Comparison of ENCODE assay signal across 8 mouse cellular contexts in genomic region chr15:99333676-99334065, GRCm38 (mm10). TPM values are rescaled to one million over a fixed set of nuclear protein-coding genes. Genes with fewer than 3 reads are reported as not detected.
DNase-seq lines count a peak whose midpoint lies in the region; ATAC-seq and TF ChIP-seq lines count a peak whose summit lies in the region.

No protein-coding gene starts in this region.

- peaks cover 43% of the 10 kb centered on the region for H3K4me1 ChIP-seq in embryonic facial prominence, embryonic 12.5 days
- peaks cover 42% of the 10 kb centered on the region for H3K4me1 ChIP-seq in limb, embryonic 14.5 days (ENCODE audit: control insufficient read depth, insufficient read depth, low read length)

- H3K9me3 ChIP-seq in embryonic facial prominence, embryonic 12.5 days = no peaks in the 10 kb centered on the region
- no peaks in the 10 kb centered on the region for H3K9me3 ChIP-seq in limb, embryonic 14.5 days (ENCODE audit: control insufficient read depth, low read length)

- no peak overlapping the region for H3K9ac ChIP-seq in embryonic facial prominence, embryonic 12.5 days
- peak overlapping the region; percentile 3 for H3K9ac ChIP-seq in limb, embryonic 14.5 days (ENCODE audit: low read depth, low read length, severe bottlenecking)

- 67% methylated on average over 3 of the region's 3 CpGs for WGBS in embryonic facial prominence, embryonic 12.5 days
- 66% methylated on average over 3 of the region's 3 CpGs for WGBS in limb, embryonic 14.5 days

- peaks cover 20% of the 10 kb centered on the region for H3K36me3 ChIP-seq in embryonic facial prominence, embryonic 12.5 days
- H3K36me3 ChIP-seq in limb, embryonic 14.5 days (ENCODE audit: control insufficient read depth, insufficient read depth, low read length) = peaks cover 33% of the 10 kb centered on the region

- no peak overlapping the region for H3K4me3 ChIP-seq in embryonic facial prominence, embryonic 12.5 days
- no peak overlapping the region for H3K4me3 ChIP-seq in limb, embryonic 14.5 days (replicated peaks; ENCODE audit: low read length)

- ATAC-seq in embryonic facial prominence, embryonic 12.5 days (ENCODE audit: insufficient number of reproducible peaks, insufficient read depth, low FRiP score, low TSS enrichment) = no peak
- ATAC-seq in limb, embryonic 14.5 days (ENCODE audit: low FRiP score, low read depth) = peak; percentile 17; the same call in 1 of the 2 replicates
- no peak for ATAC-seq in CD4-positive, CD25-positive, alpha-beta regulatory T cell, adult 4 months
- no peak for ATAC-seq in erythroid progenitor cell, adult 5-6 weeks (replicated peaks; ENCODE audit: low FRiP score, poor library complexity, severe bottlenecking)

- intact Hi-C loops in heart, postnatal 25 days (cut with DNase I) = loop anchor here (2.0 kb wide), 1 partner anchor 15 kb away; no protein-coding TSS in a partner anchor

- no peak overlapping the region for H3K4me2 ChIP-seq in embryonic facial prominence, embryonic 12.5 days (replicated peaks)
- H3K4me2 ChIP-seq in limb, embryonic 14.5 days (replicated peaks; ENCODE audit: low read depth, low read length, severe bottlenecking) = no peak overlapping the region

- peak; percentile 23 for DNase-seq in NIH3T3 (ENCODE audit: low read depth)
- peak; percentile 40 for DNase-seq in heart, postnatal 25 days (ENCODE audit: low spot score)
- DNase-seq in limb, embryonic 14.5 days (ENCODE audit: low spot score) = peak; percentile 32
- DNase-seq in retina, embryonic 14.5 days (ENCODE audit: low spot score) = no peak
- DNase-seq in testis, postnatal 14 days (ENCODE audit: low spot score) = no peak

- no peak for TF ChIP-seq POLR2A in limb, embryonic 14.5 days (IDR thresholded peaks at IDR 0.05; ENCODE audit: borderline replicate concordance, extremely low read depth, insufficient read depth, insufficient read length)

- H3K27ac ChIP-seq in embryonic facial prominence, embryonic 12.5 days = peak overlapping the region; percentile 96
- peak overlapping the region; percentile 97 for H3K27ac ChIP-seq in limb, embryonic 14.5 days (replicated peaks; ENCODE audit: low read depth, low read length)

- no peaks in the 10 kb centered on the region for H3K27me3 ChIP-seq in embryonic facial prominence, embryonic 12.5 days
- no peaks in the 10 kb centered on the region for H3K27me3 ChIP-seq in limb, embryonic 14.5 days (ENCODE audit: control insufficient read depth, insufficient read depth, low read length)

RNA-seq across cellular contexts. Expression of gene Fmnl3, which starts 36.6 kb away (rescaled TPM):
- 32.6 and 37.0 TPM in 2 replicates for polyA plus RNA-seq in embryonic facial prominence, embryonic 12.5 days (2016; fragmentation: Nextera tagmentation; extraction: Ambion mirVana)
- total RNA-seq in heart, postnatal 25 days (2021) = 10 to 100 TPM; 20.1 to 21.1 TPM
- polyA plus RNA-seq in limb, embryonic 14.5 days (2012; rRNA removed) = 55.0 and 65.4 TPM in 2 replicates
- polyA plus RNA-seq in limb, embryonic 14.5 days (2014; fragmentation: Nextera tagmentation; extraction: Ambion mirVana) = 19.8 and 26.8 TPM in 2 replicates
- 10 to 100 TPM in 1 of 2 experiments, 1 to 10 TPM in 1; 7.7 to 16.0 TPM for polyA plus RNA-seq in CD4-positive, CD25-positive, alpha-beta regulatory T cell, adult 4 months (2017; shearing (Covaris generic))
- total RNA-seq in erythroid progenitor cell, adult 5-6 weeks (2015; ENCODE audit: low replicate concordance) = 3.6 and 5.0 TPM in 2 replicates
- 1.5 and 2.7 TPM in 2 replicates for total RNA-seq in erythroid progenitor cell, adult 5-6 weeks (2017; ENCODE audit: low replicate concordance)

RNA-seq across cellular contexts. Expression of gene Fam186b, which starts 38.0 kb away (rescaled TPM):
- 0.09 and 0.32 TPM in 2 replicates for polyA plus RNA-seq in embryonic facial prominence, embryonic 12.5 days (2016; fragmentation: Nextera tagmentation; extraction: Ambion mirVana)
- total RNA-seq in heart, postnatal 25 days (2021) = not detected
- polyA plus RNA-seq in limb, embryonic 14.5 days (2012; rRNA removed) = 0.19 and 0.24 TPM in 2 replicates
- 0.12 and 0.32 TPM in 2 replicates for polyA plus RNA-seq in limb, embryonic 14.5 days (2014; fragmentation: Nextera tagmentation; extraction: Ambion mirVana)
- polyA plus RNA-seq in CD4-positive, CD25-positive, alpha-beta regulatory T cell, adult 4 months (2017; shearing (Covaris generic)) = under 1 TPM; 0.16 to 0.18 TPM
- not detected in 2 replicates for total RNA-seq in erythroid progenitor cell, adult 5-6 weeks (2015; ENCODE audit: low replicate concordance)
- total RNA-seq in erythroid progenitor cell, adult 5-6 weeks (2017; ENCODE audit: low replicate concordance) = not detected in 2 replicates

RNA-seq across cellular contexts. Expression of gene Prpf40b, which starts 38.8 kb away (rescaled TPM):
- polyA plus RNA-seq in embryonic facial prominence, embryonic 12.5 days (2016; fragmentation: Nextera tagmentation; extraction: Ambion mirVana) = 79.5 and 80.0 TPM in 2 replicates
- total RNA-seq in heart, postnatal 25 days (2021) = 10 to 100 TPM; 20.2 to 20.7 TPM
- polyA plus RNA-seq in limb, embryonic 14.5 days (2012; rRNA removed) = 143 and 154 TPM in 2 replicates
- 47.0 and 54.3 TPM in 2 replicates for polyA plus RNA-seq in limb, embryonic 14.5 days (2014; fragmentation: Nextera tagmentation; extraction: Ambion mirVana)
- polyA plus RNA-seq in CD4-positive, CD25-positive, alpha-beta regulatory T cell, adult 4 months (2017; shearing (Covaris generic)) = 10 to 100 TPM in 1 of 2 experiments, 1 to 10 TPM in 1; 9.7 to 17.7 TPM
- total RNA-seq in erythroid progenitor cell, adult 5-6 weeks (2015; ENCODE audit: low replicate concordance) = 4.0 TPM in 1 of 2 replicates, not detected in the other
- 1.0 TPM in 1 of 2 replicates, not detected in the other for total RNA-seq in erythroid progenitor cell, adult 5-6 weeks (2017; ENCODE audit: low replicate concordance)

RNA-seq across cellular contexts. Expression of gene Tmbim6, which starts 59.0 kb away (rescaled TPM):
- polyA plus RNA-seq in embryonic facial prominence, embryonic 12.5 days (2016; fragmentation: Nextera tagmentation; extraction: Ambion mirVana) = 256 and 268 TPM in 2 replicates
- 100 to 1,000 TPM; 207 to 215 TPM for total RNA-seq in heart, postnatal 25 days (2021)
- 216 and 283 TPM in 2 replicates for polyA plus RNA-seq in limb, embryonic 14.5 days (2012; rRNA removed)
- 296 and 305 TPM in 2 replicates for polyA plus RNA-seq in limb, embryonic 14.5 days (2014; fragmentation: Nextera tagmentation; extraction: Ambion mirVana)
- 1,000 to 10,000 TPM; 1,029 to 1,509 TPM for polyA plus RNA-seq in CD4-positive, CD25-positive, alpha-beta regulatory T cell, adult 4 months (2017; shearing (Covaris generic))
- total RNA-seq in erythroid progenitor cell, adult 5-6 weeks (2015; ENCODE audit: low replicate concordance) = 179 and 219 TPM in 2 replicates
- total RNA-seq in erythroid progenitor cell, adult 5-6 weeks (2017; ENCODE audit: low replicate concordance) = 95.3 and 151 TPM in 2 replicates

Comparison
In these comparisons a context has a peak if more than half of its experiments do, and no peak if none do; other contexts are left out.
1. DNase-seq: peak in NIH3T3 (single experiment), heart, postnatal 25 days (single experiment) and limb, embryonic 14.5 days (single experiment); none in retina, embryonic 14.5 days (single experiment) and testis, postnatal 14 days (single experiment).